Mouse (Mus musculus): Measurements from ENCODE around the gene Nfib. TPM values are rescaled to one million over a fixed set of nuclear protein-coding genes. Genes with fewer than 3 reads are reported as not detected.

Nfib gene
- polyA plus RNA-seq, 1 experiment from 2014 or later = 27.3 TPM

- no peak for ATAC-seq
- in situ Hi-C loops (cut with MboI; ENCODE audit: low pct_unique_long_range_greater_than_20kb) = no loop called here
- DNase-seq (ENCODE audit: low read depth, low spot score) = no peak
- no peak for TF ChIP-seq CTCF (IDR thresholded peaks at IDR 0.05)
- ChIA-PET POLR2A (no interaction called here), CTCF (no interaction called here)
- H3K27me3 ChIP-seq = no peaks in the 10 kb centered on the region
These were observed 453.5 kb downstream of the Nfib start for GRCm38 (mm10) chr4:82252054-82252453.

- POLR2A ChIA-PET = no interaction called here
- ATAC-seq = no peak
- no peak for DNase-seq (ENCODE audit: low read depth, low spot score)
- no peaks in the 10 kb centered on the region for H3K27me3 ChIP-seq
- no peak for TF ChIP-seq CTCF (IDR thresholded peaks at IDR 0.05)
- in situ Hi-C loops (cut with MboI; ENCODE audit: low pct_unique_long_range_greater_than_20kb) = no loop called here
- CTCF ChIA-PET = no interaction called here
These were observed 455.2 kb downstream of the Nfib start for GRCm38 (mm10) chr4:82250355-82250659.

GRCm38 (mm10) chr4:82249518-82250354, 455.8 kb downstream of the Nfib start:
- POLR2A ChIA-PET = no interaction called here
- CTCF ChIA-PET = no interaction called here
- ATAC-seq = no peak
- no peak for DNase-seq (ENCODE audit: low read depth, low spot score)
- H3K27me3 ChIP-seq = no peaks in the 10 kb centered on the region
- in situ Hi-C loops (cut with MboI; ENCODE audit: low pct_unique_long_range_greater_than_20kb) = no loop called here
- no peak for TF ChIP-seq CTCF (IDR thresholded peaks at IDR 0.05)

- no peak for DNase-seq (ENCODE audit: low read depth, low spot score)
- ChIA-PET CTCF (no interaction called here), POLR2A (no interaction called here)
- no peaks in the 10 kb centered on the region for H3K27me3 ChIP-seq
- ATAC-seq = no peak
- no peak for TF ChIP-seq CTCF (IDR thresholded peaks at IDR 0.05)
- in situ Hi-C loops (cut with MboI; ENCODE audit: low pct_unique_long_range_greater_than_20kb) = no loop called here
These were observed 456.6 kb downstream of the Nfib start for GRCm38 (mm10) chr4:82248961-82249360.

GRCm38 (mm10) chr4:82248031-82248430, 457.5 kb downstream of the Nfib start:
- no peaks in the 10 kb centered on the region for H3K27me3 ChIP-seq
- POLR2A ChIA-PET = no interaction called here
- ATAC-seq (no peak), DNase-seq (ENCODE audit: low read depth, low spot score) (no peak)
- in situ Hi-C loops (cut with MboI; ENCODE audit: low pct_unique_long_range_greater_than_20kb) = no loop called here
- TF ChIP-seq CTCF (IDR thresholded peaks at IDR 0.05) = no peak
- CTCF ChIA-PET = no interaction called here

GRCm38 (mm10) chr4:82246290-82246689, 459.3 kb downstream of the Nfib start:
- no peak for ATAC-seq
- ChIA-PET CTCF (no interaction called here), POLR2A (no interaction called here)
- H3K27me3 ChIP-seq = no peaks in the 10 kb centered on the region
- in situ Hi-C loops (cut with MboI; ENCODE audit: low pct_unique_long_range_greater_than_20kb) = no loop called here
- no peak for TF ChIP-seq CTCF (IDR thresholded peaks at IDR 0.05)
- no peak for DNase-seq (ENCODE audit: low read depth, low spot score)

Other genes starting within 250 kb of the Nfib start
- gene Zdhhc21, start 154.2 kb upstream of the Nfib start, polyA plus RNA-seq (2021) = 9.0 TPM
- not detected for gene Cer1, start 179.4 kb upstream of the Nfib start, polyA plus RNA-seq (2021)

Data from Patski (cell line).